Mouse (Mus musculus): ENCODE data around the gene CK137956. TPM values are rescaled to one million over a fixed set of nuclear protein-coding genes. Genes with fewer than 3 reads are reported as not detected.

CK137956 gene
- total and polyA plus RNA-seq, 2 experiments from 2014 or later: 2.3 to 3.2 TPM

DNA sequence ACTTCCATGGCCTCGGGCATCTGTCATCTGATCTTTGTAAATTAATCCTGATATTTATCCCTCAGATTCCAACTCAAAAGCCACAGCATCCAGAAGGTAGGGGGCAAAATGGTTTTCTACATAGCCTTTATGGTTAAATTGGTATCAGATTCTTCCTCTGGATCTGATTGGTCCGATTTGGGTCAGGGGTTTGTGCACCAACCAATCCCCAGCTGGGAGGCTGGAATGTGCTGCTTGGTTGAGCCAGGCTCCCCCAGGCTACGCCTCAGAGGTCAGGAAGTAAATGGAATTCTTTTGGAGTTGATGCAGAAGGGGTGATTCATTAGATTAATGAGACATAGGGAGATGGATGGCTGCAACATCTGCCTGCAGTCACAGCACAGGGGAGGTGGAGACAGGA, 66.8 kb downstream of the CK137956 start:
- DNase-seq (ENCODE audit: low spot score) (no peak), ATAC-seq (ENCODE audit: low FRiP score) (no peak)
- no peak overlapping the region for H3K27ac ChIP-seq (ENCODE audit: low read depth, low read length)
- H3K36me3 ChIP-seq (ENCODE audit: insufficient read depth, low read length): no peaks in the 10 kb centered on the region
- H3K9me3 ChIP-seq (ENCODE audit: low read length): no peaks in the 10 kb centered on the region
- no peak overlapping the region for H3K4me2 ChIP-seq (ENCODE audit: low read depth, low read length, poor library complexity, severe bottlenecking)
- TF ChIP-seq CTCF (IDR thresholded peaks at IDR 0.05): no peak
- H3K27me3 ChIP-seq (ENCODE audit: insufficient read depth, low read length): no peaks in the 10 kb centered on the region
- WGBS: 74% methylated on average over 3 of the region's 3 CpGs
- no peak overlapping the region for H3K9ac ChIP-seq (replicated peaks; ENCODE audit: low read length, poor library complexity, severe bottlenecking)
- H3K4me3 ChIP-seq (ENCODE audit: low read depth, low read length): no peak overlapping the region
- H3K4me1 ChIP-seq (ENCODE audit: insufficient read depth, low read length): no peaks in the 10 kb centered on the region

GRCm38 (mm10) chr4:127900893-127901456, 69.8 kb downstream of the CK137956 start:
- ATAC-seq (ENCODE audit: low FRiP score): no peak

DNA sequence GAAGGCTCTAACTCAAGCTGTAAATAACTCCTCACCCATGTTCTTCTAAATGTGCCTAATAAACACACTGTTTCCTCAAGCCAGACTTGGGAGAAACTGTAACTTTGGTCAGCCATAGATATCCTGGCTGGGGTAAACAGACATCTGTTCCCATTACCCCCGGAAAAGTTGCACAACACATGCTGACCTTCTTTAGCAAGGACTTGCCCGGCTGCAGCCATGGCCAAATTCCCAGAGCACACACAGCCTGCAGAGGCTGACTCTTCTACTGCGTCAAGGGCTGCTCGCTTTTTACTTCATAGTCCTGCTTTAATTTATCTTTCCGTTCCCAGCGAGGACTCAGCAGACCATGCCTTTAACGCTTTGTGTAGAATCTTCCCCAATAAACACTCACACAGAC, 81.7 kb downstream of the CK137956 start:
- H3K9ac ChIP-seq (replicated peaks; ENCODE audit: low read length, poor library complexity, severe bottlenecking): no peak overlapping the region
- no peaks in the 10 kb centered on the region for H3K36me3 ChIP-seq (ENCODE audit: insufficient read depth, low read length)
- WGBS: 86% methylated on average over 7 of the region's 7 CpGs
- no peak for TF ChIP-seq CTCF (IDR thresholded peaks at IDR 0.05)
- H3K27me3 ChIP-seq (ENCODE audit: insufficient read depth, low read length): no peaks in the 10 kb centered on the region
- no peak overlapping the region for H3K27ac ChIP-seq (ENCODE audit: low read depth, low read length)
- DNase-seq (ENCODE audit: low spot score) (no peak), ATAC-seq (ENCODE audit: low FRiP score) (no peak)
- no peak overlapping the region for H3K4me2 ChIP-seq (ENCODE audit: low read depth, low read length, poor library complexity, severe bottlenecking)
- no peaks in the 10 kb centered on the region for H3K9me3 ChIP-seq (ENCODE audit: low read length)
- H3K4me1 ChIP-seq (ENCODE audit: insufficient read depth, low read length): no peaks in the 10 kb centered on the region
- H3K4me3 ChIP-seq (ENCODE audit: low read depth, low read length): no peak overlapping the region

More at GRCm38 (mm10) chr4:127900893-127901456, 69.8 kb downstream of the CK137956 start:
- no peak overlapping the region for H3K4me2 ChIP-seq (ENCODE audit: low read depth, low read length, poor library complexity, severe bottlenecking)
- no peaks in the 10 kb centered on the region for H3K9me3 ChIP-seq (ENCODE audit: low read length)
- WGBS: 72% methylated on average over 7 of the region's 7 CpGs
- H3K27ac ChIP-seq (ENCODE audit: low read depth, low read length): no peak overlapping the region
- no peak for TF ChIP-seq CTCF (IDR thresholded peaks at IDR 0.05)
- no peaks in the 10 kb centered on the region for H3K4me1 ChIP-seq (ENCODE audit: insufficient read depth, low read length)
- no peaks in the 10 kb centered on the region for H3K36me3 ChIP-seq (ENCODE audit: insufficient read depth, low read length)
- H3K4me3 ChIP-seq (ENCODE audit: low read depth, low read length): no peak overlapping the region
- no peak for DNase-seq (ENCODE audit: low spot score)
- H3K9ac ChIP-seq (replicated peaks; ENCODE audit: low read length, poor library complexity, severe bottlenecking): no peak overlapping the region
- H3K27me3 ChIP-seq (ENCODE audit: insufficient read depth, low read length): no peaks in the 10 kb centered on the region

- H3K4me1 ChIP-seq (ENCODE audit: insufficient read depth, low read length): no peaks in the 10 kb centered on the region
- H3K4me3 ChIP-seq (ENCODE audit: low read depth, low read length): no peak overlapping the region
- H3K4me2 ChIP-seq (ENCODE audit: low read depth, low read length, poor library complexity, severe bottlenecking): no peak overlapping the region
- H3K27me3 ChIP-seq (ENCODE audit: insufficient read depth, low read length): no peaks in the 10 kb centered on the region
- no peak for TF ChIP-seq CTCF (IDR thresholded peaks at IDR 0.05)
- ATAC-seq (ENCODE audit: low FRiP score) (no peak), DNase-seq (ENCODE audit: low spot score) (no peak)
- no peak overlapping the region for H3K9ac ChIP-seq (replicated peaks; ENCODE audit: low read length, poor library complexity, severe bottlenecking)
- H3K36me3 ChIP-seq (ENCODE audit: insufficient read depth, low read length): no peaks in the 10 kb centered on the region
- 96% methylated on average over 8 of the region's 8 CpGs for WGBS
- no peaks in the 10 kb centered on the region for H3K9me3 ChIP-seq (ENCODE audit: low read length)
- H3K27ac ChIP-seq (ENCODE audit: low read depth, low read length): no peak overlapping the region
Measured at GRCm38 (mm10) chr4:127878966-127879365, 91.8 kb downstream of the CK137956 start.

Other genes starting within 250 kb of the CK137956 start
- 48.2 and 56.4 TPM in 2 replicates for gene Csmd2, start 16.9 kb upstream of the CK137956 start, total RNA-seq (2014; rRNA removed)
- 7.1 and 9.1 TPM in 2 replicates for gene Csmd2, start 16.9 kb upstream of the CK137956 start, polyA plus RNA-seq (2015; fragmentation: Nextera tagmentation; extraction: Ambion mirVana)